In the genomic region with DNA sequence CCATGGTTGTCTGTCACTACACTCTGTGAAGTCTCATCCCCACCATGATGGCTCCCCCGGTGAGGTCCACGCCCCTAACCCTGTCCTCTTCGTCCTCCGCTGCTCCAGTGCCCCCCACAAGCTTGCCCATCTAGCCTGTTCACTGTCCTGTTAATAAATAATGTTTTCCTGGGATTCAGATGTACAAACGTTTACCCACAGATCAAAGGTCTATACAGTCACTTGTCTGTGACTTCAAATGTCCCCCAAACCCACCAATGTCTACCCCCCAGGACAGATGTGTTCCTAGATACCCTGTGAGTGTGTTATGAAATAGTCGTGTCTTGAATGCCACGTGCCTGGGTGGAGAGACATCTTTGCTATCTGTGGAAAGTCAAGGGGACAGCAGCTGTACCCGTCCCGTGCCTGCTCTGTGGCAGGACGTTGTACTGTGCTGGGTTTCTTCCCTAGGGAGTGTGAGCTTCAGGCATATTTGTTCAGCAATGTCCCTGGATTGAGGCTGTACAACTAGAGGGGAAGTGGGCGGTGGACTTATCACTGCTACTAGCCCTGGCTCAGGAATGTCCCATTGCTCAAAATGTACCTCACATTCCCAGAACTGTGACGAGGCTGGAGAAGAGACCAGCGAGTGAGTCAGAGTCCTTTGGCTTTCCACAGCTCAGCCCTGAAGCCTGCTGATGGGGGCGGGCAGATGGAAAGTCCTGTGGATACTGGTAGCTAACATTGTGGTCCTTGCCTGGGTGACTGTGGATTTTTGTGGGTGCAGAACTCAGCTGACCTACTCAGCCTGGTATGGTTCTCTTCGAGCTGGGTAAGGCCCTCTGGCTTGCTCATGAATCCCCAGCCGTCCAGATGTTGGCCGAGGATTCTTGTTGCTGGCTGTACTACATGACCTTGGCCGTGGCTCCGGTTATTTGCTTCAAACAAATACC, we compare ENCODE assay signal across 9 mouse cellular contexts. TPM values are rescaled to one million over a fixed set of nuclear protein-coding genes. Genes with fewer than 3 reads are reported as not detected.
A peak's percentile ranks its signal among the peaks of the same experiment; 100 is the strongest.
DNase-seq lines count a peak whose midpoint lies in the region; ATAC-seq lines count a peak whose summit lies in the region.
"Had no signal": no experiment of that assay in that cellular context is flagged by ENCODE, and none has a peak within 500 bp of the region (broad histone marks: within the 10 kb centered on the region; RNA-seq: fewer than 3 reads in every experiment).

No protein-coding gene starts in this region.

- H3K4me3 ChIP-seq in neural tube, embryonic 13.5 days: no peak overlapping the region
- no peak overlapping the region for H3K4me3 ChIP-seq in kidney, embryonic 16.5 days (ENCODE audit: low read length)
- H3K4me3 ChIP-seq in forebrain, embryonic 13.5 days: no peak overlapping the region
- H3K4me3 ChIP-seq: embryonic facial prominence, embryonic 13.5 days had no signal

- H3K9me3 ChIP-seq in neural tube, embryonic 13.5 days: no peaks in the 10 kb centered on the region
- peaks cover 6% of the 10 kb centered on the region; the same call in 1 of the 2 replicates for H3K9me3 ChIP-seq in kidney, embryonic 16.5 days (ENCODE audit: low read length)
- H3K9me3 ChIP-seq in forebrain, embryonic 13.5 days (replicated peaks): no peaks in the 10 kb centered on the region

- DNase-seq in neural tube, embryonic 10.5 days (ENCODE audit: extremely low spot score, low spot score): no peak
- peak; percentile 86 to 89 for DNase-seq in heart, adult 9 months (ENCODE audit: low spot score in 2 of 2)
- peak; percentile 86 for DNase-seq in skeletal muscle tissue, adult 2 months (ENCODE audit: low read depth, low spot score)
- DNase-seq in retina, postnatal 1 day: no peak
- no peak for DNase-seq in cerebellum, adult 9-11 months

- peak overlapping the region; percentile 62 for H3K27ac ChIP-seq in neural tube, embryonic 13.5 days (replicated peaks)
- peak overlapping the region; percentile 66 for H3K27ac ChIP-seq in kidney, embryonic 16.5 days (ENCODE audit: low read length)
- H3K27ac ChIP-seq in forebrain, embryonic 13.5 days: no peak overlapping the region
- H3K27ac ChIP-seq: embryonic facial prominence, embryonic 13.5 days had no signal

- WGBS in neural tube, embryonic 13.5 days: 74% methylated on average over 19 of the region's 19 CpGs
- WGBS in kidney, embryonic 16.5 days: 48% methylated on average over 19 of the region's 19 CpGs
- 82% methylated on average over 19 of the region's 19 CpGs for WGBS in forebrain, embryonic 13.5 days

- no peak overlapping the region for H3K4me2 ChIP-seq in neural tube, embryonic 13.5 days
- no peak overlapping the region for H3K4me2 ChIP-seq in kidney, embryonic 16.5 days (replicated peaks; ENCODE audit: low read depth, low read length)
- no peak overlapping the region for H3K4me2 ChIP-seq in forebrain, embryonic 13.5 days
- H3K4me2 ChIP-seq: embryonic facial prominence, embryonic 13.5 days had no signal

- H3K9ac ChIP-seq in neural tube, embryonic 13.5 days: no peak overlapping the region
- H3K9ac ChIP-seq in kidney, embryonic 16.5 days (replicated peaks; ENCODE audit: low read length): no peak overlapping the region; the same call in 1 of the 2 replicates
- H3K9ac ChIP-seq in forebrain, embryonic 13.5 days: no peak overlapping the region
- H3K9ac ChIP-seq: embryonic facial prominence, embryonic 13.5 days had no signal

- H3K4me1 ChIP-seq in neural tube, embryonic 13.5 days (replicated peaks): peaks cover 39% of the 10 kb centered on the region
- peaks cover 40% of the 10 kb centered on the region for H3K4me1 ChIP-seq in kidney, embryonic 16.5 days (ENCODE audit: insufficient read depth, low read length)
- H3K4me1 ChIP-seq in forebrain, embryonic 13.5 days: peaks cover 21% of the 10 kb centered on the region

- no peak for ATAC-seq in neural tube, embryonic 13.5 days (ENCODE audit: low read depth)
- ATAC-seq in kidney, embryonic 16.5 days (ENCODE audit: low FRiP score, low TSS enrichment): peak; percentile 23; the same call in 1 of the 2 replicates
- ATAC-seq in forebrain, embryonic 13.5 days: no peak

- H3K27me3 ChIP-seq in neural tube, embryonic 13.5 days: no peaks in the 10 kb centered on the region
- no peaks in the 10 kb centered on the region for H3K27me3 ChIP-seq in kidney, embryonic 16.5 days (ENCODE audit: insufficient read depth, low read length)
- H3K27me3 ChIP-seq in forebrain, embryonic 13.5 days: no peaks in the 10 kb centered on the region
- H3K27me3 ChIP-seq: embryonic facial prominence, embryonic 13.5 days had no signal

- H3K36me3 ChIP-seq in neural tube, embryonic 13.5 days: no peaks in the 10 kb centered on the region
- H3K36me3 ChIP-seq in kidney, embryonic 16.5 days (ENCODE audit: insufficient read depth, low read length): no peaks in the 10 kb centered on the region
- H3K36me3 ChIP-seq in forebrain, embryonic 13.5 days (ENCODE audit: poor library complexity, severe bottlenecking): no peaks in the 10 kb centered on the region
- H3K36me3 ChIP-seq: embryonic facial prominence, embryonic 13.5 days had no signal

RNA-seq across cellular contexts. Expression of gene Slc45a1, which starts 55.1 kb away (rescaled TPM):
- 26.8 and 28.6 TPM in 2 replicates for polyA plus RNA-seq in neural tube, embryonic 13.5 days (2015; fragmentation: Nextera tagmentation; extraction: Ambion mirVana)
- polyA plus RNA-seq in kidney, embryonic 16.5 days (2015; fragmentation: Nextera tagmentation; extraction: Ambion mirVana): 0.12 and 0.17 TPM in 2 replicates
- 10.5 and 11.4 TPM in 2 replicates for polyA plus RNA-seq in forebrain, embryonic 13.5 days (2015; fragmentation: Nextera tagmentation; extraction: Ambion mirVana)

Comparison
In these comparisons a context has a peak if more than half of its experiments do, and no peak if none do; other contexts are left out.
1. DNase-seq: peak in heart, adult 9 months (2 of 2) and skeletal muscle tissue, adult 2 months (single experiment); none in neural tube, embryonic 10.5 days (single experiment), retina, postnatal 1 day (single experiment) and cerebellum, adult 9-11 months (single experiment).